Mouse (Mus musculus): ENCODE measurements around the gene Cdca5. TPM values are rescaled to one million over a fixed set of nuclear protein-coding genes. Genes with fewer than 3 reads are reported as not detected.
A peak's percentile ranks its signal among the peaks of the same experiment; 100 is the strongest.

Cdca5 gene
- polyA plus RNA-seq, 1 experiment from 2014 or later, result 43.5 TPM

- peak overlapping the region; percentile 83 for H3K27ac ChIP-seq
- peaks cover 39% of the 10 kb centered on the region for H3K4me1 ChIP-seq
- peak; percentile 94 for DNase-seq (ENCODE audit: low spot score)
- no peaks in the 10 kb centered on the region for H3K27me3 ChIP-seq (ENCODE audit: insufficient read depth, poor library complexity, severe bottlenecking)
- no peaks in the 10 kb centered on the region for H3K9me3 ChIP-seq
- H3K36me3 ChIP-seq, result peaks cover 36% of the 10 kb centered on the region
- H3K4me3 ChIP-seq, result peak overlapping the region; percentile 66
- WGBS, result under 1% methylated on average over 30 of the region's 30 CpGs
Measured at GRCm38 (mm10) chr19:6067011-6067723, 17.6 kb upstream of the Cdca5 start.

GRCm38 (mm10) chr19:6067724-6068415 lies 16.9 kb upstream of the Cdca5 start, which contains the start of gene Tm7sf2:
Gene Tm7sf2 (minus strand): TSS chr19:6068373.
- DNase-seq (ENCODE audit: low spot score), result peak; percentile 97
- H3K4me3 ChIP-seq, result peak within 1 kb of the TSS; percentile 66
- H3K36me3 ChIP-seq, result peaks cover 40% of the 10 kb centered on the region
- 11% methylated on average over 33 of the region's 33 CpGs for WGBS
- peaks cover 32% of the 10 kb centered on the region for H3K4me1 ChIP-seq
- H3K27me3 ChIP-seq (ENCODE audit: insufficient read depth, poor library complexity, severe bottlenecking), result no peaks in the 10 kb centered on the region
- no peaks in the 10 kb centered on the region for H3K9me3 ChIP-seq
- H3K27ac ChIP-seq, result peak within 1 kb of the TSS; percentile 83

GRCm38 (mm10) chr19:6068951-6069350 lies 15.8 kb upstream of the Cdca5 start:
- WGBS, result 79% methylated on average over 4 of the region's 4 CpGs
- Histone ChIP-seq H3K4me1 (peaks cover 24% of the 10 kb centered on the region), H3K27ac (no peak overlapping the region; the same call in 1 of the 2 replicates), H3K9me3 (no peaks in the 10 kb centered on the region), H3K36me3 (peaks cover 49% of the 10 kb centered on the region), H3K4me3 (0 out of 2 replicates have a peak overlapping the region, but pooled peaks have one; percentile 18), H3K27me3 (ENCODE audit: insufficient read depth, poor library complexity, severe bottlenecking) (no peaks in the 10 kb centered on the region)
- no peak for DNase-seq (ENCODE audit: low spot score)

- H3K27me3 ChIP-seq (ENCODE audit: insufficient read depth, poor library complexity, severe bottlenecking), result no peaks in the 10 kb centered on the region
- H3K36me3 ChIP-seq, result peaks cover 57% of the 10 kb centered on the region
- 88% methylated on average over 10 of the region's 10 CpGs for WGBS
- H3K4me1 ChIP-seq, result peaks cover 24% of the 10 kb centered on the region
- no peaks in the 10 kb centered on the region for H3K9me3 ChIP-seq
- no peak overlapping the region for H3K27ac ChIP-seq
- no peak overlapping the region; the same call in 1 of the 2 replicates for H3K4me3 ChIP-seq
- DNase-seq (ENCODE audit: low spot score), result no peak
Measured at GRCm38 (mm10) chr19:6069851-6070250, 14.9 kb upstream of the Cdca5 start.

GRCm38 (mm10) chr19:6070571-6071250 lies 14.1 kb upstream of the Cdca5 start:
- peaks cover 24% of the 10 kb centered on the region for H3K4me1 ChIP-seq
- H3K27me3 ChIP-seq (ENCODE audit: insufficient read depth, poor library complexity, severe bottlenecking), result no peaks in the 10 kb centered on the region
- no peaks in the 10 kb centered on the region for H3K9me3 ChIP-seq
- peaks cover 63% of the 10 kb centered on the region for H3K36me3 ChIP-seq
- no peak overlapping the region for H3K4me3 ChIP-seq
- no peak overlapping the region for H3K27ac ChIP-seq
- WGBS, result 87% methylated on average over 31 of the region's 31 CpGs
- DNase-seq (ENCODE audit: low spot score), result no peak

GRCm38 (mm10) chr19:6071261-6071660 lies 13.5 kb upstream of the Cdca5 start:
- Histone ChIP-seq H3K36me3 (peaks cover 63% of the 10 kb centered on the region), H3K4me3 (no peak overlapping the region)

GRCm38 (mm10) chr19:6073889-6074288 lies 10.9 kb upstream of the Cdca5 start:
- whole genome bisulfite sequencing, result 92% methylated on average over 5 of the region's 5 CpGs
- Histone ChIP-seq H3K9me3 (no peaks in the 10 kb centered on the region), H3K4me3 (no peak overlapping the region), H3K36me3 (peaks cover 56% of the 10 kb centered on the region), H3K4me1 (peaks cover 8% of the 10 kb centered on the region), H3K27ac (no peak overlapping the region), H3K27me3 (ENCODE audit: insufficient read depth, poor library complexity, severe bottlenecking) (no peaks in the 10 kb centered on the region)
- DNase-seq (ENCODE audit: low spot score), result no peak

More at GRCm38 (mm10) chr19:6071261-6071660, 13.5 kb upstream of the Cdca5 start:
- no peak for DNase-seq (ENCODE audit: low spot score)
- Histone ChIP-seq H3K27me3 (ENCODE audit: insufficient read depth, poor library complexity, severe bottlenecking) (no peaks in the 10 kb centered on the region), H3K4me1 (peaks cover 27% of the 10 kb centered on the region), H3K9me3 (no peaks in the 10 kb centered on the region), H3K27ac (no peak overlapping the region)
- WGBS, result 91% methylated on average over 19 of the region's 19 CpGs

- Histone ChIP-seq H3K36me3 (peaks cover 49% of the 10 kb centered on the region), H3K27ac (peak within 1 kb of the TSS; percentile 89), H3K27me3 (ENCODE audit: insufficient read depth, poor library complexity, severe bottlenecking) (no peaks in the 10 kb centered on the region), H3K9me3 (no peaks in the 10 kb centered on the region), H3K4me1 (peaks cover 8% of the 10 kb centered on the region), H3K4me3 (peak within 1 kb of the TSS; percentile 72)
- 2% methylated on average over 33 of the region's 33 CpGs for WGBS
- peak; percentile 93 for DNase-seq (ENCODE audit: low spot score)
Measured at GRCm38 (mm10) chr19:6076564-6077393, 8.0 kb upstream of the Cdca5 start, which contains the start of gene Vps51. Gene Vps51 (minus strand): TSS chr19:6077231.

GRCm38 (mm10) chr19:6079983-6080480 lies 4.8 kb upstream of the Cdca5 start, which contains the start of gene Tmem262:
Gene Tmem262 (plus strand): TSS chr19:6080033.
- 91% methylated on average over 12 of the region's 12 CpGs for WGBS
- no peak for DNase-seq (ENCODE audit: low spot score)
- peaks cover 38% of the 10 kb centered on the region for H3K36me3 ChIP-seq
- no peak within 1 kb of the TSS for H3K27ac ChIP-seq
- H3K4me1 ChIP-seq, result peaks cover 18% of the 10 kb centered on the region
- no peaks in the 10 kb centered on the region for H3K9me3 ChIP-seq
- no peaks in the 10 kb centered on the region for H3K27me3 ChIP-seq (ENCODE audit: insufficient read depth, poor library complexity, severe bottlenecking)
- H3K4me3 ChIP-seq, result no peak within 1 kb of the TSS

GRCm38 (mm10) chr19:6082156-6082555 lies 2.6 kb upstream of the Cdca5 start, which contains the start of gene Gm28374:
Gene Gm28374 (minus strand): TSS chr19:6082256.
- 80% methylated on average over 9 of the region's 9 CpGs for WGBS
- Histone ChIP-seq H3K27ac (no peak within 1 kb of the TSS), H3K9me3 (no peaks in the 10 kb centered on the region), H3K4me1 (peaks cover 16% of the 10 kb centered on the region), H3K4me3 (no peak within 1 kb of the TSS), H3K27me3 (ENCODE audit: insufficient read depth, poor library complexity, severe bottlenecking) (no peaks in the 10 kb centered on the region), H3K36me3 (peaks cover 44% of the 10 kb centered on the region)
- DNase-seq (ENCODE audit: low spot score), result no peak

- H3K36me3 ChIP-seq, result peaks cover 64% of the 10 kb centered on the region
Measured at GRCm38 (mm10) chr19:6085417-6085879, 665 bp downstream of the Cdca5 start.

GRCm38 (mm10) chr19:6088841-6089240 lies 4.1 kb downstream of the Cdca5 start:
- WGBS, result 96% methylated on average over 13 of the region's 13 CpGs
- Histone ChIP-seq H3K4me1 (peaks cover 10% of the 10 kb centered on the region), H3K27me3 (ENCODE audit: insufficient read depth, poor library complexity, severe bottlenecking) (no peaks in the 10 kb centered on the region), H3K27ac (no peak overlapping the region), H3K36me3 (peaks cover 64% of the 10 kb centered on the region), H3K4me3 (no peak overlapping the region), H3K9me3 (no peaks in the 10 kb centered on the region)
- DNase-seq (ENCODE audit: low spot score), result no peak

More at GRCm38 (mm10) chr19:6085417-6085879, 665 bp downstream of the Cdca5 start:
- Histone ChIP-seq H3K27me3 (ENCODE audit: insufficient read depth, poor library complexity, severe bottlenecking) (no peaks in the 10 kb centered on the region), H3K27ac (peak overlapping the region; percentile 87), H3K9me3 (no peaks in the 10 kb centered on the region), H3K4me1 (peaks cover 16% of the 10 kb centered on the region), H3K4me3 (peak overlapping the region; percentile 81)
- under 1% methylated on average over 17 of the region's 17 CpGs for WGBS
- DNase-seq (ENCODE audit: low spot score), result peak; percentile 92

Measured in heart, embryonic 10.5 days (tissue).